Mouse (Mus musculus) lung, embryonic 16.5 days (tissue): ENCODE measurements around the gene Mpp2. TPM values are rescaled to one million over a fixed set of nuclear protein-coding genes. Genes with fewer than 3 reads are reported as not detected.

Experiments used
- ATAC-seq: fragments of 200-750 bp; cut with Nextera tagmentation; 2 replicates; pipeline ENCODE4 v1.8.0; 2017; ENCODE audit warnings: low read depth, mild to moderate bottlenecking, moderate library complexity
- H3K27ac ChIP-seq: fragments of 300-500 bp; sonication (generic); 2 replicates; pipeline ENCODE4 v1.5.1; 2014; ENCODE audit warnings: mild to moderate bottlenecking, control low read depth, low read length
- H3K27me3 ChIP-seq: fragments of 300-500 bp; sonication (generic); 2 replicates; pipeline ENCODE4 v1.6.1; 2014; ENCODE audit warnings: low read depth, low read length, mixed read lengths; ENCODE audit not compliant: control insufficient read depth, insufficient read depth
- H3K36me3 ChIP-seq: fragments of 300-500 bp; sonication (generic); 2 replicates; pipeline ENCODE4 v1.6.1; 2014; ENCODE audit warnings: low read length; ENCODE audit not compliant: control insufficient read depth, insufficient read depth
- H3K4me1 ChIP-seq: fragments of 300-500 bp; sonication (generic); replicated peaks from 2 replicates; pipeline ENCODE4 v1.6.1; 2014; ENCODE audit warnings: low read length, mixed read lengths; ENCODE audit not compliant: control insufficient read depth, insufficient read depth
- H3K4me2 ChIP-seq: fragments of 300-500 bp; sonication (generic); 2 replicates; pipeline ENCODE4 v1.6.1; 2014; ENCODE audit warnings: low read depth, low read length, control low read depth
- H3K4me3 ChIP-seq: fragments of 300-500 bp; sonication (generic); 2 replicates; pipeline ENCODE4 v1.5.1; 2014; ENCODE audit warnings: mild to moderate bottlenecking, low read length, control low read depth
- H3K9ac ChIP-seq: fragments of 300-500 bp; sonication (generic); 2 replicates; pipeline ENCODE4 v1.6.1; 2014; ENCODE audit warnings: low read length, control low read depth
- H3K9me3 ChIP-seq: fragments of 300-500 bp; sonication (generic); 2 replicates; pipeline ENCODE4 v1.6.1; 2016; ENCODE audit warnings: low read length; ENCODE audit not compliant: control insufficient read depth
- WGBS: fragments of 180-500 bp; shearing (Covaris S2); extraction: QIAGEN DNeasy Blood & Tissue Kit; methylation state at CpG from one replicate; pipeline ENCODE4 v1.1.7; 2014; 5-methylcytosine and 5-hydroxymethylcytosine counted together
- polyA plus RNA-seq: library from polyadenylated mRNA; unstranded; fragments of >200 nt; fragmentation: Nextera tagmentation; extraction: Ambion mirVana; gene quantifications from 2 replicates; pipeline ENCODE4 v1.2.1, GENCODE M21; 2015

Mpp2 gene
- 6.1 and 6.4 TPM in 2 replicates for polyA plus RNA-seq

DNA sequence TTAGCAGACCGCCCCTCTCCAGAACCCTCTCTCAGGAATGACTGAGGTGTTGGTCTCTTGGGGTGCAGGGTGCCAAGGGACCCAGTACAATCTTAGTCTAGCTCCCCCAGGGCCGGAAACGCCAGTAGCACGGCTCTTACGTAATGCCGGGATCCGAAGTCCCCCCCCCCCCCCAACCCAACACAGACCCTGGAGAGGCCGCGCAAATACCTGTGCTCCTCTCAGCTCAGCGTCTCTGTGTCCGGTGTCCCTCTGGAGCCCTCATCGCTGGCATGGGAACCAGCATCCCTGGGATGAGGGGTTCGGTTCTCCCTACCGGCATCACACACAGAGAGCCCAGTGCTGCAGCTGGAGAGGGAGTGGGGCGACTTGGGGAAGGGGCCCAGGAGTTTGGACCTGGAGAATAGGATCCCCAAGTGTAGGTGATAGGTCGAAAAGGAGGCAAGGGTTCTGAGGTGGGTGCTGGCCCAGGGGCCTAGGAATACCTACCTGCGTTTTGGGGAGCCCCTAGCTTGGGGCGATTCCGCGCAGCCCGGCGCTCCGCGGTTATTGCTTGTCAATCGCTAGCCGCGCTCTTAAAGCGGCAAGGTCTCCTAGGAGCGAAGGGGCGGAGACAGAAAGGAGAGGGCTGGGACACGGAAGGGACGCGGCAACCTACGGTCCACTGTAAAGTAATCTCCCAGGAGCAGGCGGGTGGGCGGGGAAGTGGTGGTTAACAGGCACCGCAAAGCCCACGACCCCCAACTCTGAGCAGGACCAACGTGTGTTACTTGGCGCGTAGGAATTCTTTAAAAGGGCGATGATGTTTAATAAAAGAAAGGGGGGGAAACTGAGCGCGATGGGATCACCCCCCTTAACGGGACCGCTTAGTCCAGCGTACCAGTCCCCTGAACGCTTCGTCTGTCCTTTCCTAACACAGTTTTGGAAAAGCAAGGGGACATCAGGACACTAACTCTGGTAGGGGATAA lies at the start of gene Mpp2:
Gene Mpp2 (minus strand): TSS at position 585 of the 968 bp plus-strand sequence.
- peak; percentile 70 for ATAC-seq
- peak within 1 kb of the TSS; percentile 94 for H3K4me2 ChIP-seq
- H3K4me3 ChIP-seq: peak within 1 kb of the TSS; percentile 57
- no peaks in the 10 kb centered on the region for H3K9me3 ChIP-seq
- H3K9ac ChIP-seq: peak within 1 kb of the TSS; percentile 68
- H3K27me3 ChIP-seq: no peaks in the 10 kb centered on the region
- H3K36me3 ChIP-seq: no peaks in the 10 kb centered on the region
- peaks cover 8% of the 10 kb centered on the region; the same call in 1 of the 2 replicates for H3K4me1 ChIP-seq
- peak within 1 kb of the TSS; percentile 85 for H3K27ac ChIP-seq
- under 1% methylated on average over 48 of the region's 49 CpGs for WGBS

DNA sequence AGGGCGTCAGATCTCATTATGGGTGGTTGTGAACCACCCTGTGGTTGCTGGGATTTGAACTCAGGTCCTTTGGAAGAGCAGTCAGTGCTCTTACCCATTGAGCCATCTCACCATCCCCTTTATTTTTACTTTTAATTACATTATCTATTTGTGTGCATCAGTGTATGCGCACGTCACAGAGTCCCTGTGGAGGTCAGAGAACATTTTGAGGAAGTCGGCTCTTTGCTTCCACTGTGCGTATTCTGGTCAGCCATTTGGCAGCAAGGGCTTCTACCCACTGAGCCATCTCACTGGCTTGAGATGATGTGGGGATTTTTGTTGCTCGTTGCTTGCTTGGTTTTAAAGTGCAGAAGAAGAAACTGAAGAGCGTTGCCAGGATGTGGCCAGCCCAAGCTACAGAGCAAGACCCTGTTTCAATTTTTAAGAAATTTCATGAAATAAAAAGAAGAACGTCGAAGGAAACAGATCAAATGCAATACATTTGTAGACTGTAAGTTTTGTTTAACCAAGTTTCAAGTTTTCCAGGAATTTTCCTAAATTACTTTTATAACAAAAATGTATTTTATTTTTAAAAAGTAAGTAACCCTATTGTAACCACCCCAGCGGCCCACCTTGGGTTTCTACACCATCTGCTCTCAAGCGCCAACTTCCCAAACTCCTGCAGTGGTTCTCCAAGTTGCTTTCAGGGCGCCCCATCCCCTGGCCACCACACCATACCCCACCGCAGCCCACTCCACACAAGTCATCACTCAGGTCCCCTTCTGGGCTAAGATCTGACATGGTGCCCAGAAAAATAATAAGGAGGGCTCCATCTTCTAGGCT lies 49.5 kb upstream of the Mpp2 start:
- H3K4me2 ChIP-seq: peak overlapping the region; percentile 57
- no peaks in the 10 kb centered on the region for H3K36me3 ChIP-seq
- peaks cover 5% of the 10 kb centered on the region for H3K27me3 ChIP-seq
- peak overlapping the region; percentile 30 for H3K4me3 ChIP-seq
- WGBS: 35% methylated on average over 13 of the region's 13 CpGs
- H3K4me1 ChIP-seq: no peaks in the 10 kb centered on the region; the same call in 1 of the 2 replicates
- 0 out of 2 replicates have a peak overlapping the region, but pooled peaks have one; percentile 44 for H3K9ac ChIP-seq
- H3K9me3 ChIP-seq: no peaks in the 10 kb centered on the region
- peak; percentile 34; the same call in 1 of the 2 replicates for ATAC-seq
- H3K27ac ChIP-seq: no peak overlapping the region

DNA sequence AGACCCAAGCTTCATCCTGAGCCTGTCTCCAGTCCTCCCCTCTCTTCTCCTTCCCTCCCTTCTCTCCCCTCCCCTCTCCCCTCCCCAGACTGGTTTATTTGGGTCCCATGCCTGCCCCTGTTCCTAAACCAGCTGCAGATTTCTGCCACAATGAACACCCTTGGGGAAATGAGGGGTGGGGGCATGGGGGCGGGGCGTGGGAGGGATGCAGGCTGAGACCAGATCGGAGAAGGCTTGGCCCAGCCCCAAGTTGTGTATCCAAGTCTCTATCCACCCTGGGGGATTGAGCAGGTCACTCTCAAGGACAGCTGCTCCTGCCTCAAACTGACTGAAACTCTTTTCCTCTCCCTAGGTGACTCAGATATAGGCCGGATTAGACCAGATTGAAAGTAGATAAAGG lies 46.2 kb upstream of the Mpp2 start:
- no peaks in the 10 kb centered on the region for H3K36me3 ChIP-seq
- 31% methylated on average over 4 of the region's 4 CpGs for WGBS
- H3K4me3 ChIP-seq: no peak overlapping the region
- no peaks in the 10 kb centered on the region; the same call in 1 of the 2 replicates for H3K4me1 ChIP-seq
- H3K4me2 ChIP-seq: no peak overlapping the region
- H3K9ac ChIP-seq: no peak overlapping the region
- no peak for ATAC-seq
- no peak overlapping the region for H3K27ac ChIP-seq
- H3K9me3 ChIP-seq: no peaks in the 10 kb centered on the region
- H3K27me3 ChIP-seq: peaks cover 5% of the 10 kb centered on the region

DNA sequence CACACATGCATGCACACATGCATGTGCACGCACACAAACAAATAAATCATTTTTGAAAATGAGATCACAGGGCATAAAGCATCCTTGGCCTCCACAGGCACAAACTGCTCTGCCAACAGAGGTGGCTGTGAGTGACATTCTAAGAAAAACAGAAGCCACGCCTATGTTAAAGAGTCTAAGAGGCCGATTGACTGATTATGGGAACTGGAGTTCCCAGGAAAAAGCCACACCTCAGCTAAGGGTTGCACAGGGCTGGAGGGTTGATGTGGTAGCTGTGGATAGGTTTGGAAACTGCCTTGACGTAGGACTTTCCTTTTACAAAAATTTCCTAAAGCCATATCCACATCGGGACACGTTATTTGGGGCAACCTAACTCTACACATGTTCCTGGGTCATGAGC lies 29.1 kb upstream of the Mpp2 start:
- H3K4me1 ChIP-seq: no peaks in the 10 kb centered on the region
- no peak overlapping the region for H3K27ac ChIP-seq
- WGBS: 62% methylated on average over 6 of the region's 6 CpGs
- no peaks in the 10 kb centered on the region for H3K27me3 ChIP-seq
- no peak for ATAC-seq
- H3K9me3 ChIP-seq: no peaks in the 10 kb centered on the region
- no peaks in the 10 kb centered on the region for H3K36me3 ChIP-seq
- H3K4me2 ChIP-seq: no peak overlapping the region
- H3K9ac ChIP-seq: no peak overlapping the region
- no peak overlapping the region for H3K4me3 ChIP-seq

DNA sequence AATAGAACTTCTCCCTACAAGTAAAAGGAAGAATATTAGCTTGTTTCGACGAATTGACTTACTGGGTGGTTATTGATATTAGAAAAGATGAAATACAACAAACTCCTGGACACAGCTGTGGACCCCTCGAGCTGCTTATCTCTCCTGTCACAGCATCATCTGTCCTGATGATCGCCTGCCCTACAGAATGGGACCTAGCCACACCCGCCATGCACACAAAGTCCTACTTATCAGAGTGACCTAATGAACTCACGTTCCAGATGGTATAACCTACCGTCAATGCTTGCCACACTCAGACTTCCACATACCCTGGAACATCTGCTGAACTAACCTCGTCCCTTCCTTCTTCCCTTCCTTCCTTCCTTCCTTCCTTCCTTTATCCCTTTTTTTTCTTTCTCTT lies 27.9 kb upstream of the Mpp2 start:
- no peak for ATAC-seq
- Histone ChIP-seq H3K36me3 (no peaks in the 10 kb centered on the region), H3K4me2 (no peak overlapping the region), H3K4me1 (no peaks in the 10 kb centered on the region), H3K9me3 (no peaks in the 10 kb centered on the region), H3K27me3 (no peaks in the 10 kb centered on the region), H3K27ac (no peak overlapping the region), H3K9ac (no peak overlapping the region), H3K4me3 (no peak overlapping the region)
- 34% methylated on average over 8 of the region's 8 CpGs for WGBS

DNA sequence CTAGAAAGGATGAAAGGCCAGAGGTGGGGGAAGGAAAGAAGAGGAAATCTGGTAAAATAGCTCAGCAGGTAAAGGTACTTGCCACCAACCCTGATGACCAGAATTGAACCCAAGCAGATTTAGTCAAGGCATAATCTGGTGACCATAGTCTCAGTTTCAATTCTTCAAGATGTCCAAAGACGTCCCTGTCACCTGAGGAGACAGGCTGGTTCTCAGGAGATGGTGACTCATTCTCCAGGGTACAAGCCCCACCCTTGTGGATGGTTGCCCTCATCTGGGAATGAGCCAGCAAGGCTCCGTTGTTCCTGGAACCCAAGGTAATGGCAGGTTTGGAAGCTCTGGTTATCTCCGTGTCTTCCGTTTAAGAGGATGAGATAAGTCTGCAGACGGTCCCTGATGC lies 23.3 kb upstream of the Mpp2 start:
- no peak overlapping the region for H3K27ac ChIP-seq
- H3K4me1 ChIP-seq: no peaks in the 10 kb centered on the region
- H3K36me3 ChIP-seq: no peaks in the 10 kb centered on the region
- H3K4me2 ChIP-seq: no peak overlapping the region
- H3K4me3 ChIP-seq: no peak overlapping the region
- H3K9me3 ChIP-seq: no peaks in the 10 kb centered on the region
- no peak for ATAC-seq
- H3K27me3 ChIP-seq: peaks cover 26% of the 10 kb centered on the region
- no peak overlapping the region for H3K9ac ChIP-seq
- WGBS: 62% methylated on average over 5 of the region's 5 CpGs

DNA sequence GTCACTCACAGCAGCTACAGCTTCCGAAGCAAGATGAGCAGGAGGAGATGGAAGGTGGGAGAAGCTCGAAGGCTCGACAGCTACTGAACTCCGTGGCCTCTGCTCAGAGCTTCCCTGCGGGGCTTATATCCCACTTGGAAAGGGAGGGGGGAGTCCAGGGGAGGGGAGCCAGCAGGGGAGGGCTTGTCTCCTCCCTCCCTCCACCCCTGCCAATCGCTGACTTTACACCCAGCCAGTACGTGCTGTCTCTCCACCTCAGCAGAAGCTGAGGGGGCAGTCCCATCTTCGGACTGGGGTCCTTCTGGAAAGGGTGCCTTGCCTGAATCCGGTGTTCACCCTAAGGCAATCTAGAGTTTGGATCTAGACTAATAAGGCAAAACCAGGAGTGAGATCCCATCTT lies 19.4 kb upstream of the Mpp2 start, which contains the start of gene Pyy:
Gene Pyy (minus strand): TSS at position 101 of the 400 bp plus-strand sequence.
- Histone ChIP-seq H3K4me1 (no peaks in the 10 kb centered on the region), H3K27ac (no peak within 1 kb of the TSS), H3K9ac (no peak within 1 kb of the TSS), H3K4me3 (peak within 1 kb of the TSS; percentile 20; the same call in 1 of the 2 replicates), H3K27me3 (peaks cover 45% of the 10 kb centered on the region), H3K36me3 (no peaks in the 10 kb centered on the region), H3K4me2 (peak within 1 kb of the TSS; percentile 33; the same call in 1 of the 2 replicates), H3K9me3 (no peaks in the 10 kb centered on the region)
- 9% methylated on average over 9 of the region's 9 CpGs for WGBS
- no peak for ATAC-seq

DNA sequence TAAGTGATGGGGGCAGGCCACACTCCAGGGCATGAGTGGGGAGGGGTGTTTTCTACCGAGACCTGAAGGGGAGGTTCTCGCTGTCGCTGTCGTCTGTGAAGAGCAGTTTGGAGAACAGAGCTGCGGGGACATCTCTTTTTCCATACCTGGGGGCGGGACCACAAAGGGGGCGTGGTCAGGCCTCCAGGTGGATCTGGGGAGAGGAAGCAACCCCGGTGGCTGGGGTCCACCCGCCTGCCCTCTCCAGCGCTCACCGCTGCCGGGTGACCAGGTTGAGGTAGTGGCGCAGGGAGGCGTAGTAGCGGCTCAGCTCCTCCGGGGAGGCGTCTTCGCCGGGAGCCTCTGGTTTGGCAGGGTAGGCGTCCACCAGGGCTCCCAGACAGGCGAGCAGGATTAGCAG lies 18.6 kb upstream of the Mpp2 start:
- Histone ChIP-seq H3K4me2 (peak overlapping the region; percentile 33; the same call in 1 of the 2 replicates), H3K9ac (no peak overlapping the region), H3K36me3 (no peaks in the 10 kb centered on the region), H3K27me3 (peaks cover 46% of the 10 kb centered on the region), H3K4me3 (peak overlapping the region; percentile 20; the same call in 1 of the 2 replicates), H3K27ac (no peak overlapping the region), H3K9me3 (no peaks in the 10 kb centered on the region), H3K4me1 (peaks cover 2% of the 10 kb centered on the region; the same call in 1 of the 2 replicates)
- ATAC-seq: no peak
- WGBS: under 1% methylated on average over 21 of the region's 21 CpGs
